Mouse (Mus musculus) hematopoietic stem cell, adult 5-6 weeks (primary cell): ENCODE measurements at regions not wholly inside any gene's neighbourhood (a gene's known extent, or its start where the extent isn't known, plus 50 kb on each side); places are given as distances from the start of the nearest gene placed in this dataset.

Experiments used
- ATAC-seq, 2 experiments: fragments of 125-278 bp in 1 of 2; replicated peaks in 1 of 2; 2 replicates each; pipeline ENCODE4 v1.8.0; 2016 to 2017; ENCODE audit warnings: inconsistent platforms in 2 of 2, mild to moderate bottlenecking in 2 of 2, moderate number of reproducible peaks in 2 of 2, low read depth in 1 of 2, moderate TSS enrichment in 1 of 2; ENCODE audit not compliant: low FRiP score in 2 of 2, poor library complexity in 2 of 2, severe bottlenecking in 2 of 2, insufficient read depth in 1 of 2, low TSS enrichment in 1 of 2

GRCm38 (mm10) chr9:94302575-94302974 lies 235.3 kb downstream of the 1190002N15Rik start:
- ATAC-seq, result no peak

- ATAC-seq, result no peak
These were observed 236.0 kb downstream of the 1190002N15Rik start for GRCm38 (mm10) chr9:94301896-94302295.

GRCm38 (mm10) chr9:94295431-94295830 lies 242.4 kb downstream of the 1190002N15Rik start:
- no peak for ATAC-seq

GRCm38 (mm10) chr9:94292147-94292546 lies 245.7 kb downstream of the 1190002N15Rik start:
- ATAC-seq, result no peak

- no peak for ATAC-seq
These were observed 248.3 kb downstream of the 1190002N15Rik start for GRCm38 (mm10) chr9:94289546-94289945.

- ATAC-seq, result no peak
These were observed 250.3 kb downstream of the 1190002N15Rik start for GRCm38 (mm10) chr9:94287559-94287958.

- ATAC-seq, result no peak
These were observed 259.0 kb downstream of the 1190002N15Rik start for GRCm38 (mm10) chr9:94278657-94279585.

- no peak for ATAC-seq
These were observed 260.8 kb downstream of the 1190002N15Rik start for GRCm38 (mm10) chr9:94277096-94277495.

- no peak for ATAC-seq
These were observed 268.7 kb downstream of the 1190002N15Rik start for GRCm38 (mm10) chr9:94269213-94269612.

GRCm38 (mm10) chr9:94267243-94267642 lies 270.6 kb downstream of the 1190002N15Rik start:
- no peak for ATAC-seq

GRCm38 (mm10) chr9:94239479-94240241 lies 298.2 kb downstream of the 1190002N15Rik start:
- no peak for ATAC-seq

- ATAC-seq, result no peak
These were observed 299.3 kb downstream of the 1190002N15Rik start for GRCm38 (mm10) chr9:94238565-94238964.

- ATAC-seq, result no peak
These were observed 308.3 kb downstream of the 1190002N15Rik start for GRCm38 (mm10) chr9:94229537-94229936.

GRCm38 (mm10) chr9:94219116-94219515 lies 318.8 kb downstream of the 1190002N15Rik start:
- ATAC-seq, result no peak

GRCm38 (mm10) chr9:94216414-94217279 lies 321.2 kb downstream of the 1190002N15Rik start:
- ATAC-seq, result no peak

- ATAC-seq, result no peak
These were observed 327.2 kb downstream of the 1190002N15Rik start for GRCm38 (mm10) chr9:94210467-94211249.

- no peak for ATAC-seq
These were observed 328.9 kb downstream of the 1190002N15Rik start for GRCm38 (mm10) chr9:94208987-94209386.
